Mouse (Mus musculus) lung, embryonic 15.5 days (tissue): ENCODE results near the gene Nhsl1. TPM values are rescaled to one million over a fixed set of nuclear protein-coding genes. Genes with fewer than 3 reads are reported as not detected.
A peak's percentile ranks its signal among the peaks of the same experiment; 100 is the strongest.

Source experiments
- ATAC-seq: fragments of 200-750 bp; cut with Nextera tagmentation; 2 replicates; pipeline ENCODE4 v1.8.0; 2017; ENCODE audit warnings: moderate number of reproducible peaks, borderline replicate concordance; ENCODE audit not compliant: low FRiP score, low TSS enrichment; ENCODE audit errors: extremely low read depth
- H3K27ac ChIP-seq: fragments of 300-500 bp; sonication (generic); 2 replicates; pipeline ENCODE4 v1.5.1; 2015; ENCODE audit warnings: moderate library complexity, mild to moderate bottlenecking, inconsistent platforms
- H3K27me3 ChIP-seq: fragments of 300-500 bp; sonication (generic); 2 replicates; pipeline ENCODE4 v1.6.1; 2015; ENCODE audit warnings: inconsistent platforms
- H3K36me3 ChIP-seq: fragments of 300-500 bp; sonication (generic); 2 replicates; pipeline ENCODE4 v1.6.1; 2015; ENCODE audit warnings: inconsistent platforms
- H3K4me1 ChIP-seq: fragments of 300-500 bp; sonication (generic); 2 replicates; pipeline ENCODE4 v1.6.1; 2015; ENCODE audit warnings: inconsistent platforms
- H3K4me2 ChIP-seq: fragments of 300-500 bp; sonication (generic); 2 replicates; pipeline ENCODE4 v1.6.1; 2015; ENCODE audit warnings: inconsistent platforms, mild to moderate bottlenecking, moderate library complexity
- H3K4me3 ChIP-seq: fragments of 300-500 bp; sonication (generic); 2 replicates; pipeline ENCODE4 v1.5.1; 2015; ENCODE audit warnings: mild to moderate bottlenecking, inconsistent platforms
- H3K9ac ChIP-seq: fragments of 300-500 bp; sonication (generic); 2 replicates; pipeline ENCODE4 v1.6.1; 2015; ENCODE audit warnings: inconsistent platforms
- H3K9me3 ChIP-seq: fragments of 300-500 bp; sonication (generic); 2 replicates; pipeline ENCODE4 v1.6.1; 2016; ENCODE audit warnings: inconsistent platforms
- WGBS: fragments of 180-500 bp; shearing (Covaris S2); methylation state at CpG from one replicate; pipeline ENCODE4 v1.1.7; 2015; 5-methylcytosine and 5-hydroxymethylcytosine counted together
- polyA plus RNA-seq: library from polyadenylated mRNA; unstranded; fragments of >200 nt; fragmentation: Nextera tagmentation; extraction: Ambion mirVana; gene quantifications from 2 replicates; pipeline ENCODE4 v1.2.1, GENCODE M21; 2015

The Nhsl1 gene
- 3.9 and 4.4 TPM in 2 replicates for polyA plus RNA-seq

GRCm38 (mm10) chr10:18318916-18319481 is at the start of gene Nhsl1:
TSS of gene Nhsl1 (plus strand) at chr10:18318985.
- Histone ChIP-seq H3K9me3 (no peaks in the 10 kb centered on the region), H3K36me3 (no peaks in the 10 kb centered on the region), H3K4me2 (peak within 1 kb of the TSS; percentile 98), H3K4me3 (peak within 1 kb of the TSS; percentile 82), H3K27me3 (no peaks in the 10 kb centered on the region), H3K27ac (peak within 1 kb of the TSS; percentile 76), H3K4me1 (peaks cover 13% of the 10 kb centered on the region), H3K9ac (peak within 1 kb of the TSS; percentile 73)
- peak; percentile 80 for ATAC-seq
- WGBS, result 0% methylated on average over 56 of the region's 63 CpGs

DNA sequence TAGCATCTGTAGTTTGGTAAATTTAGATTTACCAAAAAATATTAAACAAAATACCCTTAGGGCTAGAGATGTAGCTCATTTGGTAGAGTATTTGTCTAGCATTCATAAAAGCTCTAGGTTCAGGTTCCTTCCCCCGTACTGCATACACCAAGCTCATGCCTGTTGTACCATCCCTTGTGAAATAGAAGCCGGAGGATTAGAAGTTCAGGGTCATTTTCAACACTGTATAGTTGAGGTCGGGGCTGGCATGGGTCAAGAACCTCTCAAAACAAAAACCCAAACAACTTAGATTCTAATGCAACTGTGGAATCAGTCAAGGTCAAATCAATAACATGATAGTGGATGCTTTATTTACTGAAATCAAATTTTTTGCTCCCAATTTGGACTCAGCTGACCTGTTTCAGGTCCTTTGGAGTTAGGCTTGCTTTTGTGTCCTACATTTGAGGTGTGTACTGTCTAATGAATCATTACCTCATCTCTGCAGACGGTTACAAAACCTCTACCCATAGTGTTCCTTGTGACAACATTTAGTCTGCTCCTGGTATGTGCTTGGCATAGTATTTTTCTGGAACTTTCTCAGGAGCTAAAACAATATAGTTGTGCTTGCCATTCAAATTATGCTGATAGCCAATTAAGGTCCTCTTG is 42.6 kb upstream of the Nhsl1 start:
- Histone ChIP-seq H3K4me1 (no peaks in the 10 kb centered on the region), H3K9ac (no peak overlapping the region), H3K36me3 (no peaks in the 10 kb centered on the region), H3K9me3 (no peaks in the 10 kb centered on the region), H3K27ac (no peak overlapping the region), H3K27me3 (no peaks in the 10 kb centered on the region), H3K4me2 (no peak overlapping the region), H3K4me3 (no peak overlapping the region)
- WGBS, result 72% methylated on average over 4 of the region's 4 CpGs
- no peak for ATAC-seq

- Histone ChIP-seq H3K4me3 (no peak overlapping the region), H3K4me1 (no peaks in the 10 kb centered on the region), H3K9me3 (no peaks in the 10 kb centered on the region), H3K9ac (no peak overlapping the region), H3K27ac (no peak overlapping the region), H3K27me3 (no peaks in the 10 kb centered on the region), H3K36me3 (no peaks in the 10 kb centered on the region), H3K4me2 (no peak overlapping the region)
- WGBS, result 79% methylated on average over 5 of the region's 5 CpGs
- ATAC-seq, result no peak
Measured at GRCm38 (mm10) chr10:18283991-18284390, 34.8 kb upstream of the Nhsl1 start.

DNA sequence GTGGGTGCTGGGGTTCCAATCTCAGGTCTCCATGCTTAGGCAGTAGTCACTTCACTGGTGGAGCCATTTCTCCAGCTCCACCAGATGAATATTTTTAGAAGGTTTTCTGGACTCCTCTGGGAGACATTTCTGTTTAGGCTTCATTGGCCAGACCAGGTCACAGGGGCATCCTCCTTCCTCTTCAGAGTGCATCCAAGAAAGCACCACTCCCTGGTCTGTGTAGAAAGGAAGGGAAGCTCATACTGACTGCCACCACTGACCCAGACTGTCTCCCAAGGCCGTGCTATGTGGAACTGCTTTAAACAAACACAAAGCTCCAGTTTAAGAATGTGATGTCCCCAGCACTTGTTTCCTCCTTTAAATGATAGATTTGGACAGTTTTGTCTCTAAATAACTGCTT is 29.3 kb upstream of the Nhsl1 start:
- Histone ChIP-seq H3K36me3 (no peaks in the 10 kb centered on the region), H3K9me3 (no peaks in the 10 kb centered on the region), H3K9ac (no peak overlapping the region), H3K4me2 (no peak overlapping the region), H3K27me3 (no peaks in the 10 kb centered on the region), H3K4me3 (no peak overlapping the region), H3K4me1 (no peaks in the 10 kb centered on the region), H3K27ac (no peak overlapping the region)
- no peak for ATAC-seq
- WGBS, result 27% methylated on average over 1 of the region's 1 CpGs

DNA sequence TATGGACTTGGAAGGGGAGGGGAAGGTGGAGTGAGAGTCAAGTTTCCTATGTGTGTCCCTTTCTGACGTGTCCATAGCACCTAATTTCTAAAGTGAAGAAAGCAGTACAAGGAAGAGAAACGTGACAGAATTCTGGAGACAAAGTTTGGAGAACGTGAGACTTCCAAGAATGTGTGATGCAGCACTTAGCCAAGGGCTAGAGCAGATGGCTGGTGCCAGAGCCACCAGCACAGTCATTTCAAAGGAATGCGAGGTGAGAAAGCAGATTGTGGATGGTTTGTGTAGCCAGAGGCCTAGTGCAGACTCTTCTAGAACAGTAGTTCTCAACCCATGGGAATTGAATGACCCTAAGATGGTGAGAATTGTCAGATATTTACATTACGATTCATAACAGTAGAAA is 13.7 kb upstream of the Nhsl1 start:
- no peaks in the 10 kb centered on the region for H3K9me3 ChIP-seq
- H3K4me3 ChIP-seq, result no peak overlapping the region
- WGBS, result 61% methylated on average over 5 of the region's 5 CpGs
- no peak overlapping the region for H3K27ac ChIP-seq
- no peak for ATAC-seq
- no peaks in the 10 kb centered on the region for H3K4me1 ChIP-seq
- H3K27me3 ChIP-seq, result no peaks in the 10 kb centered on the region
- no peaks in the 10 kb centered on the region for H3K36me3 ChIP-seq
- H3K9ac ChIP-seq, result no peak overlapping the region
- no peak overlapping the region for H3K4me2 ChIP-seq

GRCm38 (mm10) chr10:18315071-18315470 is 3.7 kb upstream of the Nhsl1 start:
- H3K9me3 ChIP-seq, result no peaks in the 10 kb centered on the region
- no peak overlapping the region for H3K4me3 ChIP-seq
- H3K27me3 ChIP-seq, result no peaks in the 10 kb centered on the region
- H3K36me3 ChIP-seq, result no peaks in the 10 kb centered on the region
- ATAC-seq, result no peak
- no peak overlapping the region for H3K27ac ChIP-seq
- peaks cover 9% of the 10 kb centered on the region for H3K4me1 ChIP-seq
- no peak overlapping the region for H3K4me2 ChIP-seq
- no peak overlapping the region for H3K9ac ChIP-seq
- 96% methylated on average over 1 of the region's 1 CpGs for WGBS

GRCm38 (mm10) chr10:18317521-18317920 is 1.3 kb upstream of the Nhsl1 start:
- Histone ChIP-seq H3K36me3 (no peaks in the 10 kb centered on the region), H3K4me3 (peak overlapping the region; percentile 82; the same call in 1 of the 2 replicates), H3K27me3 (no peaks in the 10 kb centered on the region), H3K4me1 (peaks cover 13% of the 10 kb centered on the region), H3K9ac (no peak overlapping the region), H3K9me3 (no peaks in the 10 kb centered on the region), H3K4me2 (peak overlapping the region; percentile 98; the same call in 1 of the 2 replicates), H3K27ac (no peak overlapping the region)
- no peak for ATAC-seq
- 30% methylated on average over 10 of the region's 10 CpGs for WGBS

GRCm38 (mm10) chr10:18317961-18318915 is 547 bp upstream of the Nhsl1 start:
- Histone ChIP-seq H3K4me1 (peaks cover 13% of the 10 kb centered on the region), H3K9me3 (no peaks in the 10 kb centered on the region), H3K4me2 (peak overlapping the region; percentile 98), H3K9ac (peak overlapping the region; percentile 73), H3K27me3 (no peaks in the 10 kb centered on the region), H3K4me3 (peak overlapping the region; percentile 82), H3K36me3 (no peaks in the 10 kb centered on the region), H3K27ac (peak overlapping the region; percentile 76)
- WGBS, result 1% methylated on average over 57 of the region's 89 CpGs
- ATAC-seq, result peak; percentile 89

DNA sequence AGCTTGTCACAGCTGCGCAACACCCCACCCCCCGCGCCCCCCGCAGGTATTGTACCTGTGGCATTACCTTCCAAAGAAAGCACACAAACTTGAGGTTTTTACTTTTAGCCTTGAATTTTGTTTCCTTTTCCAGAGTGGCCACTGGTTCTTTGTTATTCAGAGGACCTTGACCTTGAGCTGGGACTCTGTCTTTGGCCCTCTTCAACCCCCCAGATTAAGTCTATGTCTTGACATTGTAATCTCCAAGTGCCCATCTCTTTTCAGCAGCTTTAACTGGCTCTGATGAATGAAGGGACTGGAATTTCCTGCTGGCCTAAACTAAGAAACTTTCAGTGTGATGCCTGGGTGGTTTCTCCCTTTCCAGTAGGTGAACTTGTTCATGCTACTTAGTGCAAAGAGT is 906 bp downstream of the Nhsl1 start:
- peak overlapping the region; percentile 82 for H3K4me3 ChIP-seq
- H3K9ac ChIP-seq, result no peak overlapping the region
- WGBS, result 22% methylated on average over 4 of the region's 4 CpGs
- H3K27ac ChIP-seq, result no peak overlapping the region
- ATAC-seq, result no peak
- H3K27me3 ChIP-seq, result no peaks in the 10 kb centered on the region
- peak overlapping the region; percentile 98 for H3K4me2 ChIP-seq
- peaks cover 13% of the 10 kb centered on the region for H3K4me1 ChIP-seq
- no peaks in the 10 kb centered on the region for H3K9me3 ChIP-seq
- no peaks in the 10 kb centered on the region for H3K36me3 ChIP-seq

- Histone ChIP-seq H3K9me3 (no peaks in the 10 kb centered on the region), H3K4me2 (no peak overlapping the region), H3K36me3 (no peaks in the 10 kb centered on the region), H3K27ac (no peak overlapping the region), H3K9ac (no peak overlapping the region), H3K4me3 (no peak overlapping the region), H3K27me3 (no peaks in the 10 kb centered on the region), H3K4me1 (peaks cover 13% of the 10 kb centered on the region)
- WGBS, result 81% methylated on average over 6 of the region's 6 CpGs
- no peak for ATAC-seq
Measured at GRCm38 (mm10) chr10:18321861-18322260, 3.1 kb downstream of the Nhsl1 start.

GRCm38 (mm10) chr10:18323701-18324100 is 4.9 kb downstream of the Nhsl1 start:
- ATAC-seq, result no peak
- WGBS, result 37% methylated on average over 4 of the region's 4 CpGs
- peaks cover 19% of the 10 kb centered on the region for H3K4me1 ChIP-seq
- no peak overlapping the region for H3K27ac ChIP-seq
- H3K9me3 ChIP-seq, result no peaks in the 10 kb centered on the region
- no peak overlapping the region for H3K4me2 ChIP-seq
- no peaks in the 10 kb centered on the region for H3K36me3 ChIP-seq
- no peak overlapping the region for H3K9ac ChIP-seq
- no peaks in the 10 kb centered on the region for H3K27me3 ChIP-seq
- H3K4me3 ChIP-seq, result no peak overlapping the region
